Mouse (Mus musculus): Measurements from ENCODE around the gene Heca.
"Not testable (repeated sequence)": the region's sequence is repeated elsewhere in the genome, so short reads cannot be mapped to it uniquely, and the experiment has no call there.

The Heca gene

DNA sequence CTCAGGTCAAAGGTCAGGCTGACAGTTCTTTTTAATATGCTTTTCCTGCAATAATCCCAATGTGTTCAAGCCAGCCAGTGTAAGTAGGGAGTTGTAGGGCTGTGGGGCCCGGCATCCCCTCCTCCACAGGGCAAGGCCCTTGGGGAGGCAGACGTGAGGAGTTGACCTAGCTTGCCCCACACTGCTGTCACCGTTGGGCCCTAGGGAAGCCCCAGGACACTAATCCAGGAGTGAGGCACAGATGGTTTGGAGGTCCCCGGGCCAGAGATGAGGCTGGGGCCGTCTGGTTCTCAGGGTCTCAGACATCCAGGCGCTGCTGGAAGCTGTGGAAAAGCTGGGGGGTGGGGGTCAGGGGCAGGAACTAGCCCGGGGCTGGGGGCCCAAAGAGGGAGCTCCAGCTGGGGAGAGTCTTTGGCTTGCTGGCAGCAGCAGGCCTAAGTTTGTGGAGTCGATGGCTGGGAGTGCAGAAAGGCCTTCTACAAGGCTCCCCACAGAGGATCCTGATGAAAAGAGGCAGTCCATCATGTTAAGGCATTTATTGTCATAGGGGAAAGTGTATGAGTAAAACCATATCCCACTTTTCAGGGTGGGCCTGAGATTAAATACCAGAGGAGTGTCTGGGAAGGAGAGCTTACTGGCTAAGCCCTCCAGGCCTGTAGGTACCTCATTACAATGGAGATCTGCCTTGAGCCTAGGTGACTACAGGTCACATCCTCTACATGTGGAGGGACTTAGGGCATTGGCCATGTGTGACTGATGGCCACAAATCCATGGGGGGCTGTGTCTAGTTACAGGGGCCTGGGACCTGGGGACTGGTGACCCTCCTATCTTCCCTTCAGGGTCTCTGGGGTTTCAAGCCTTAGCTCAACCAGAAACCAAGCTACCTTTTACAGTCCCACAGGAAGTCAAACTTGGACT is 69.6 kb downstream of the Heca start:
- no peak for DNase-seq

- peak; percentile 27 to 40 for DNase-seq
These were observed 77.8 kb downstream of the Heca start for GRCm38 (mm10) chr10:17869822-17870662.

GRCm38 (mm10) chr10:17860701-17861480 is 87.0 kb downstream of the Heca start:
- DNase-seq = no peak

DNA sequence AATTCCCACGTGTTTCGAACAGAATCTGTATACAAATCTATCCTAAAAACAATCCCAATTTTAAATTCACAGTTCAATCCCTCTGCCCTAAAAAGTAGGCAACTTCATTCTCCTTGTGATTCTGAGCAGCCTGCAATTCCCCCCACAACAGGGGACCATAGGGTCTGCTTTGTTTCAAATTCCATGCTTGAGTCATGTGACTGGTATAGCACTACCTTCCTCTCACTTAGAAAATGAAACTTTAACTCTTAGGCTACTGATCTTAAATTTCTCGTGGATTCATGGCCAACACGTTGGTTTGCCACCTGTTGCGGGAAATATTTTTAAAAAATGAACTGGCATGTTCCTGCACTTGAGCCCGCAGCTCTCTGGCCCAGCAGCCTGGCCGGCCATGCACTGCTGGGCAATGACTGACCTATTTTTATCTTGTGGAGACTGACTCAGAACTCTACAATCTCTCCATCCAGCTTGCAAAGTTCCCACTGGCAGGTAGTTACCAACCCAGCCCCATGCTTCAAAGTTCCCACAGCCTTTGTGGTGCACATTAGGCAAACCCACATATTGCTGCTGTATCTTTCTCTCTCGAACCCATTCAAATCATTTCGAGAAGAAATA is 90.1 kb downstream of the Heca start:
- DNase-seq = no peak

GRCm38 (mm10) chr10:17844781-17845537 is 102.9 kb downstream of the Heca start:
- no peak for DNase-seq

DNA sequence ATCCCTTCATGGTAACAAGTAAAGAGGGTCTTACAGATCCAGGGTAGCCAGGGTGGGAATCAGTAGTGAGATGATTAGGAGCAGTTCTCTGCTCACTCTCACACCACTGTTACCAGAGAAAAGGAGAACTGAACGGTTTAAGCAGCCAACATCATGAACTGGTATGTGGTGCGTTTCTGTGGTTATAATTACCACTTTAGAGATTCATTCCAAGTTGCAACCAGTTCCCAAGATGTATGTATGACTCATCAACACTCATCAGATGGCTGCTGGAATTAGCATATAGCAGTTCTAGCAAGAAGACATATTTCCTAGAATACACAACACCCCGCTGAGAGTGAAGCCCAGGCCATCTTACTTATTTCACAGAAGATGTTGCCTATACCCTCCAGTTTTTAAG is 105.8 kb downstream of the Heca start:
- no peak for DNase-seq

GRCm38 (mm10) chr10:17836275-17836674 is 111.6 kb downstream of the Heca start:
- no peak for DNase-seq

GRCm38 (mm10) chr10:17835031-17835430 is 112.8 kb downstream of the Heca start:
- DNase-seq = no peak

DNA sequence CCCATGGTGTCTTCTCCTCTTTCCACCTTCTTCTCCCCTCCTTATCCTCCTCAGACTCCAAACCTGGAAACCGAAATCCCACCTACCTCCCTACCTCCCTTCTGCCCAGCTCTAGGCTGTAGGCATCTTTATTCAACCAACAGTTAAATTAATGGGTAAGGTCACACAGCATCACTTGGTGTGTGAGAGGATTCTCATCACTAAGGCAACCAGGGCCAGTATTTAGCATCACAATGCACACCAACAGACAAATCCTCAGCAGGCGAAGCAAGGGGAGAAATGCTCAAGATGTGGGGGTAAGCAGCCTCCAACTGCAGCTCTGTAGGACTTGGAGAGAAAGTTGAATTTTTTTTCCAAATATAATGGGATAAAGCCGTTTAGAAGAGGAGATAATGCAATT is 116.8 kb downstream of the Heca start:
- no peak for DNase-seq

DNA sequence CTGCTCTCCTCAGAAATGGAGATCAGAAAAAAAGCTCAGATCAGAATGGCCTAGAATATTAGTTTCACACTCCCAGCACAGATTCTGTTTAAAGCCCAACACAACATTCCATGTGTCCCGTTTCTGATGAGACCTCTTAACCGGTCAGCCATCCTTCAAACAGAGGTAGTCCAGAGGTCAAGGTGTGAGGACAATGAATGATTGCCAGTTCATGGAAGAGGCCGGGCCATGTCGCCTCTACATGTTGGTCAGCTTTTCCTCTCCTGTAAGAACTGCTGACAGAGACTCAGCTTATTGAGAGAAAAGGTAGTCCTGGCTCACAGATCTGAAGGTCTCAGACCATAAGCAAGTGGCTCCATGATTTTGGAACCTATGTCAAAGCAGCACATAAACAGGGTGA is 118.7 kb downstream of the Heca start:
- no peak for DNase-seq

DNA sequence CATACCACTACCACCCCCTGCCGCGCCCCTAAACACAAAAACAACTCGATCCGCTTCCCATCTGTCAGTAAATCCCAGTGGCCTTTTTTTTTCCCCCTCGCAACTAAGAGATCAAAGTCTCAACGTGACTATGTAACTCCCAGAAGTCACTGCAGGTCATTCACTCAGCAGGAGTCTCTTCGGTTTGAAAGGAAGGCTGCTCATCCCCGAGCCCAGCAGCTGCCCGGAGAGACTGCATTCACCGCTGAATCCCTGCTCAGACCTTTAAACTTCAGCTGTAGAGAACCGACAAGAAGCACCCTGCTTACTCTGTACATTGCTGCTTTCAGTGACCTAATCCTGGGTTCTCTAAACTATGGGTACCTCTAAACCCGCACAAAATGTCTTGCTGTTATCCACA is 120.5 kb downstream of the Heca start:
- no peak for DNase-seq

GRCm38 (mm10) chr10:17820422-17820821 is 127.4 kb downstream of the Heca start:
- DNase-seq = not testable (repeated sequence)
